ENCODE assay signal across 16 mouse cellular contexts in the genomic region with DNA sequence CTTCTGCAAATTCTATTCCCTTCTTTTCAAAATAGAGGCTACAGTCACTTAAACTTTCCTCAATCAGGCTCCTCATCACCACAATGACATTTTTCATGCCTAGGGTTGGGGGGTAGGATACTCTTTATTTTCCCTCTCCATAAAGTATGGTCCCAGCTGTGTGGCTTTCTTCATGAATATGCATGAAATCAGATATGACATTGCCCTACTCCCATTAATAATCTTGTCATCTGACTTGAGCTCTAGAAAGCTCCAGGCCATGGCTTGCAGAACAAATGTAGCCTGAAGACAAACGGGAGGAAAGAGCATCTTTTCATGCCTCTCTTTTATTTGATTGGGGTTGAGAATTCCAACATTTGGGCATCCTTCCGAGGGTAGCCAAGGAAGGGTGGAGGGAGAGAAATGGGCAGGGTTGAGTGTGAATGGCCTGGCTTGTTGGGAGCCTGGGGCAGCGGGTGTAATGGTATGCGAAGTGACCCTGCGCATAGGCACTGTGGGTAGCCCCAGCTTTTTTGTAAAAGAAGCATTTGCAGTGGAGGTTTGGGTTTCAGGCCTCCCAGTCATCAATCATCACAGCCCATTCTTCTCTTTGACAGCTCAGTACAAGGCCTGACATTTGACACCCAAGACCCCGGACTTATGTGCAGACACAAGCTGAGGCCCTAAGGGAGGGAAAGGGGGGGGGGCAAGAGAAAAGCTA.
A peak's percentile ranks its signal among the peaks of the same experiment; 100 is the strongest.
DNase-seq lines count a peak whose midpoint lies in the region; ATAC-seq and TF ChIP-seq lines count a peak whose summit lies in the region.
"Had no signal": no experiment of that assay in that cellular context is flagged by ENCODE, and none has a peak within 500 bp of the region (broad histone marks: within the 10 kb centered on the region; RNA-seq: fewer than 3 reads in every experiment).

No protein-coding gene starts in this region.

- no peaks in the 10 kb centered on the region for H3K9me3 ChIP-seq in midbrain, embryonic 10.5 days (replicated peaks)
- H3K9me3 ChIP-seq in midbrain, embryonic 14.5 days (ENCODE audit: control insufficient read depth, low read length) = no peaks in the 10 kb centered on the region
- H3K9me3 ChIP-seq in hindbrain, embryonic 12.5 days (replicated peaks) = no peaks in the 10 kb centered on the region
- no peaks in the 10 kb centered on the region for H3K9me3 ChIP-seq in neural tube, embryonic 13.5 days
- H3K9me3 ChIP-seq: heart, embryonic 15.5 days; intestine, embryonic 15.5 days; limb, embryonic 12.5 days had no signal

- peak; percentile 14 for DNase-seq in adrenal gland, adult 2 months
- no peak for DNase-seq in adrenal gland, adult 18-20 months (ENCODE audit: low spot score in 2 of 2)
- peak; percentile 46 for DNase-seq in midbrain, embryonic 10.5 days (ENCODE audit: low spot score)
- no peak for DNase-seq in midbrain, embryonic 14.5 days
- no peak for DNase-seq in right cerebral cortex, postnatal 25 days
- DNase-seq in layer of hippocampus, adult 2 months (ENCODE audit: low spot score in 2 of 2) = no peak
- DNase-seq: cerebellum, adult 8-10 months; forebrain, postnatal 0 days; gastrocnemius, postnatal 14 days; lung, adult 18-20 months had no signal

- H3K27me3 ChIP-seq in midbrain, embryonic 10.5 days (ENCODE audit: low read depth, poor library complexity, severe bottlenecking) = no peaks in the 10 kb centered on the region
- H3K27me3 ChIP-seq in midbrain, embryonic 14.5 days (ENCODE audit: control insufficient read depth, insufficient read depth, low read length) = no peaks in the 10 kb centered on the region
- H3K27me3 ChIP-seq in hindbrain, embryonic 12.5 days = no peaks in the 10 kb centered on the region
- no peaks in the 10 kb centered on the region for H3K27me3 ChIP-seq in neural tube, embryonic 13.5 days
- H3K27me3 ChIP-seq: heart, embryonic 15.5 days; intestine, embryonic 15.5 days; limb, embryonic 12.5 days had no signal

- peaks cover 20% of the 10 kb centered on the region for H3K4me1 ChIP-seq in midbrain, embryonic 10.5 days
- no peaks in the 10 kb centered on the region for H3K4me1 ChIP-seq in midbrain, embryonic 14.5 days (ENCODE audit: control insufficient read depth, insufficient read depth, low read length)
- peaks cover 9% of the 10 kb centered on the region for H3K4me1 ChIP-seq in hindbrain, embryonic 12.5 days
- peaks cover 11% of the 10 kb centered on the region for H3K4me1 ChIP-seq in neural tube, embryonic 13.5 days (replicated peaks)
- H3K4me1 ChIP-seq: heart, embryonic 15.5 days; intestine, embryonic 15.5 days had no signal

- H3K36me3 ChIP-seq in midbrain, embryonic 10.5 days = no peaks in the 10 kb centered on the region
- H3K36me3 ChIP-seq in midbrain, embryonic 14.5 days (ENCODE audit: control insufficient read depth, insufficient read depth, low read length) = no peaks in the 10 kb centered on the region
- no peaks in the 10 kb centered on the region for H3K36me3 ChIP-seq in hindbrain, embryonic 12.5 days
- no peaks in the 10 kb centered on the region for H3K36me3 ChIP-seq in neural tube, embryonic 13.5 days
- H3K36me3 ChIP-seq: heart, embryonic 15.5 days; intestine, embryonic 15.5 days; limb, embryonic 12.5 days had no signal

- WGBS in midbrain, embryonic 10.5 days = 18% methylated on average over 6 of the region's 6 CpGs
- 11% methylated on average over 6 of the region's 6 CpGs for WGBS in midbrain, embryonic 14.5 days
- WGBS in hindbrain, embryonic 12.5 days = 3% methylated on average over 6 of the region's 6 CpGs
- WGBS in neural tube, embryonic 13.5 days = 4% methylated on average over 6 of the region's 6 CpGs

- TF ChIP-seq CTCF in layer of hippocampus, adult 2 months (conservative IDR thresholded peaks at IDR 0.05) = no peak

- H3K4me3 ChIP-seq in midbrain, embryonic 10.5 days = no peak overlapping the region
- H3K4me3 ChIP-seq in midbrain, embryonic 14.5 days (replicated peaks; ENCODE audit: low read depth, low read length) = no peak overlapping the region
- H3K4me3 ChIP-seq in hindbrain, embryonic 12.5 days = no peak overlapping the region
- no peak overlapping the region for H3K4me3 ChIP-seq in neural tube, embryonic 13.5 days
- H3K4me3 ChIP-seq in layer of hippocampus, adult 2 months = no peak overlapping the region
- H3K4me3 ChIP-seq: heart, embryonic 15.5 days; intestine, embryonic 15.5 days; limb, embryonic 12.5 days; myocyte had no signal

- no peak overlapping the region for H3K27ac ChIP-seq in midbrain, embryonic 10.5 days (replicated peaks)
- H3K27ac ChIP-seq in midbrain, embryonic 14.5 days (replicated peaks; ENCODE audit: low read depth, low read length) = no peak overlapping the region
- H3K27ac ChIP-seq in hindbrain, embryonic 12.5 days = peak overlapping the region; percentile 40
- no peak overlapping the region for H3K27ac ChIP-seq in neural tube, embryonic 13.5 days (replicated peaks)
- no peak overlapping the region for H3K27ac ChIP-seq in layer of hippocampus, adult 2 months
- H3K27ac ChIP-seq: heart, embryonic 15.5 days; intestine, embryonic 15.5 days; limb, embryonic 12.5 days had no signal

- H3K4me2 ChIP-seq in midbrain, embryonic 14.5 days (ENCODE audit: low read length) = no peak overlapping the region
- H3K4me2 ChIP-seq in hindbrain, embryonic 12.5 days (replicated peaks) = no peak overlapping the region
- no peak overlapping the region for H3K4me2 ChIP-seq in neural tube, embryonic 13.5 days
- H3K4me2 ChIP-seq: heart, embryonic 15.5 days; intestine, embryonic 15.5 days; limb, embryonic 12.5 days had no signal

- H3K9ac ChIP-seq in midbrain, embryonic 14.5 days (replicated peaks; ENCODE audit: low read length) = no peak overlapping the region
- H3K9ac ChIP-seq in hindbrain, embryonic 12.5 days = no peak overlapping the region
- H3K9ac ChIP-seq in neural tube, embryonic 13.5 days = no peak overlapping the region
- H3K9ac ChIP-seq: forebrain, postnatal 0 days; heart, embryonic 15.5 days; intestine, embryonic 15.5 days; limb, embryonic 12.5 days had no signal

- no peak for ATAC-seq in midbrain, embryonic 14.5 days (ENCODE audit: low FRiP score, low TSS enrichment)
- ATAC-seq in hindbrain, embryonic 12.5 days (ENCODE audit: low FRiP score) = peak; percentile 84
- 0 out of 2 replicates have a peak, but pooled peaks have one; percentile 19 for ATAC-seq in neural tube, embryonic 13.5 days (ENCODE audit: low read depth)
- ATAC-seq: forebrain, postnatal 0 days; intestine, embryonic 15.5 days had no signal

Comparison
In these comparisons a context has a peak if more than half of its experiments do, and no peak if none do; other contexts are left out.
1. DNase-seq: peak in adrenal gland, adult 2 months (single experiment) and midbrain, embryonic 10.5 days (single experiment); none in adrenal gland, adult 18-20 months (0 of 2), midbrain, embryonic 14.5 days (single experiment), right cerebral cortex, postnatal 25 days (single experiment) and layer of hippocampus, adult 2 months (0 of 2).